Mouse (Mus musculus): Measurements from ENCODE around the gene Spdl1. TPM values are rescaled to one million over a fixed set of nuclear protein-coding genes. Genes with fewer than 3 reads are reported as not detected.

Spdl1 gene
- 28.3 and 35.8 TPM in 2 replicates for polyA plus RNA-seq (2012; rRNA removed)

GRCm38 (mm10) chr11:34833318-34834086 lies at the start of gene Spdl1:
TSS of gene Spdl1 (minus strand) at chr11:34833641.

GRCm38 (mm10) chr11:34783587-34784043 lies 49.8 kb downstream of the Spdl1 start, which contains the start of gene Dock2:
TSS of gene Dock2 (minus strand) at chr11:34783892.

Other genes with a start within 250 kb of the Spdl1 start
- gene Dock2, start 49.7 kb downstream of the Spdl1 start, polyA plus RNA-seq (2012; rRNA removed) = 0.60 and 0.62 TPM in 2 replicates